Mouse (Mus musculus): ENCODE results near the gene Gm19668.

- no peak for TF ChIP-seq CTCF (IDR thresholded peaks at IDR 0.05; ENCODE audit: low read depth)
- TF ChIP-seq EP300 (IDR thresholded peaks at IDR 0.05; ENCODE audit: low read depth) = no peak
Measured at GRCm38 (mm10) chr10:77847538-77847937, 48.6 kb upstream of the Gm19668 start.
